Comparison of ENCODE assay signal across 14 mouse cellular contexts in the genomic region with DNA sequence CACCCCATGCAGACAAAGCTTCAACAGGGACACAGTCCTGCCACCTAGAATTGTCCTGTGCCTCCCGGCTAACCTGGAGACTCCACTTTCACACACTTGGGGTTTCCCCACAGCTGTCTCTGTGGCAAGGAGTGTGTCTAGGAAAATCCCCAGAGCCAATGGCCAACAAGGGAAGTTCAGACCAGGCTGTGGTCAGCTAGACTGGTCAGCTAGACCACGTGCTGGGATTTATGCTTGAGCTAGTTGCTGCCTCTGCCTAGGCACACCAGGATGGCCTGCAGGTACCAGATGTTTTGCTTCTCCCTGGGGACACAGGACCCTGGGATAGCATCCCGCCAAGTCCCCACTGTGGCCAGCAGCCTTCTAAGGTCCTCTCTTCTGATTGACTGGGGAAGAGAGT.
"Had no signal": no experiment of that assay in that cellular context is flagged by ENCODE, and none has a peak within 500 bp of the region (broad histone marks: within the 10 kb centered on the region; RNA-seq: fewer than 3 reads in every experiment).

No protein-coding gene starts in this region.

- ATAC-seq: midbrain, embryonic 16.5 days had no signal

- H3K36me3 ChIP-seq: midbrain, embryonic 10.5 days; midbrain, embryonic 12.5 days; neural tube, embryonic 12.5 days; stomach, embryonic 15.5 days had no signal

- DNase-seq: lung, adult 18-20 months; lung, postnatal 10 days; lung, postnatal 4 days; midbrain, embryonic 14.5 days; right cerebral cortex, postnatal 14 days; thymus, adult 2 months; thymus, postnatal 25 days; thymus, postnatal 4 days had no signal

- H3K4me3 ChIP-seq: midbrain, embryonic 10.5 days; midbrain, embryonic 12.5 days; neural tube, embryonic 12.5 days; stomach, embryonic 15.5 days had no signal

- H3K9ac ChIP-seq: lung, embryonic 14.5 days; midbrain, embryonic 12.5 days; neural tube, embryonic 12.5 days; stomach, embryonic 15.5 days had no signal

- H3K9me3 ChIP-seq: midbrain, embryonic 10.5 days; midbrain, embryonic 12.5 days; neural tube, embryonic 12.5 days; stomach, embryonic 15.5 days had no signal

- H3K4me2 ChIP-seq: lung, embryonic 14.5 days; midbrain, embryonic 12.5 days; neural tube, embryonic 12.5 days; stomach, embryonic 15.5 days had no signal

- H3K27me3 ChIP-seq: midbrain, embryonic 12.5 days; neural tube, embryonic 12.5 days; stomach, embryonic 15.5 days had no signal

- H3K27ac ChIP-seq: midbrain, embryonic 10.5 days; midbrain, embryonic 12.5 days; neural tube, embryonic 12.5 days had no signal
